Mouse (Mus musculus): ENCODE data around the gene Cdk15. TPM values are rescaled to one million over a fixed set of nuclear protein-coding genes. Genes with fewer than 3 reads are reported as not detected.

Gene Cdk15
- total and polyA plus RNA-seq, 2 experiments from 2014 or later, result 0.14 to 1.0 TPM

- Histone ChIP-seq H3K4me2 (ENCODE audit: low read depth) (no peak overlapping the region), H3K4me3 (ENCODE audit: low read depth, low read length) (no peak overlapping the region), H3K9ac (no peak overlapping the region), H3K4me1 (ENCODE audit: insufficient read depth) (no peaks in the 10 kb centered on the region), H3K27ac (ENCODE audit: low read depth, low read length) (no peak overlapping the region), H3K27me3 (ENCODE audit: insufficient read depth, low read length) (no peaks in the 10 kb centered on the region), H3K9me3 (ENCODE audit: low read length) (no peaks in the 10 kb centered on the region), H3K36me3 (ENCODE audit: insufficient read depth) (no peaks in the 10 kb centered on the region)
- no peak for DNase-seq
- no peak for TF ChIP-seq CTCF (IDR thresholded peaks at IDR 0.05; ENCODE audit: low read depth)
- no peak for ATAC-seq
- WGBS, result 38% methylated on average over 3 of the region's 3 CpGs
Observed at GRCm38 (mm10) chr1:59272189-59272588, 15.5 kb downstream of the Cdk15 start.

- WGBS, result 90% methylated on average over 5 of the region's 5 CpGs
- no peaks in the 10 kb centered on the region for H3K4me1 ChIP-seq (ENCODE audit: insufficient read depth)
- H3K4me3 ChIP-seq (ENCODE audit: low read depth, low read length), result no peak overlapping the region
- no peaks in the 10 kb centered on the region for H3K36me3 ChIP-seq (ENCODE audit: insufficient read depth)
- no peaks in the 10 kb centered on the region for H3K9me3 ChIP-seq (ENCODE audit: low read length)
- H3K27me3 ChIP-seq (ENCODE audit: insufficient read depth, low read length), result no peaks in the 10 kb centered on the region; the same call in 1 of the 2 replicates
- no peak for ATAC-seq
- H3K27ac ChIP-seq (ENCODE audit: low read depth, low read length), result no peak overlapping the region
- no peak overlapping the region for H3K9ac ChIP-seq
- TF ChIP-seq CTCF (IDR thresholded peaks at IDR 0.05; ENCODE audit: low read depth), result no peak
- H3K4me2 ChIP-seq (ENCODE audit: low read depth), result no peak overlapping the region
- DNase-seq, result no peak
Observed at GRCm38 (mm10) chr1:59285880-59286279, 29.2 kb downstream of the Cdk15 start.

- no peak for TF ChIP-seq CTCF (IDR thresholded peaks at IDR 0.05; ENCODE audit: low read depth)
- 79% methylated on average over 13 of the region's 13 CpGs for WGBS
- Histone ChIP-seq H3K27me3 (ENCODE audit: insufficient read depth, low read length) (no peaks in the 10 kb centered on the region; the same call in 1 of the 2 replicates), H3K4me1 (ENCODE audit: insufficient read depth) (no peaks in the 10 kb centered on the region), H3K9ac (no peak overlapping the region), H3K9me3 (ENCODE audit: low read length) (no peaks in the 10 kb centered on the region), H3K27ac (ENCODE audit: low read depth, low read length) (no peak overlapping the region), H3K36me3 (ENCODE audit: insufficient read depth) (no peaks in the 10 kb centered on the region), H3K4me2 (ENCODE audit: low read depth) (no peak overlapping the region), H3K4me3 (ENCODE audit: low read depth, low read length) (no peak overlapping the region)
- no peak for ATAC-seq
- DNase-seq, result no peak
Observed at GRCm38 (mm10) chr1:59286316-59286850, 29.7 kb downstream of the Cdk15 start.

GRCm38 (mm10) chr1:59287733-59288132, 31.0 kb downstream of the Cdk15 start:
- DNase-seq, result no peak
- Histone ChIP-seq H3K36me3 (ENCODE audit: insufficient read depth) (no peaks in the 10 kb centered on the region), H3K4me3 (ENCODE audit: low read depth, low read length) (no peak overlapping the region), H3K9ac (no peak overlapping the region), H3K27me3 (ENCODE audit: insufficient read depth, low read length) (no peaks in the 10 kb centered on the region; the same call in 1 of the 2 replicates), H3K27ac (ENCODE audit: low read depth, low read length) (no peak overlapping the region), H3K4me1 (ENCODE audit: insufficient read depth) (no peaks in the 10 kb centered on the region), H3K4me2 (ENCODE audit: low read depth) (no peak overlapping the region), H3K9me3 (ENCODE audit: low read length) (no peaks in the 10 kb centered on the region)
- no peak for ATAC-seq
- no peak for TF ChIP-seq CTCF (IDR thresholded peaks at IDR 0.05; ENCODE audit: low read depth)
- 65% methylated on average over 8 of the region's 8 CpGs for WGBS

GRCm38 (mm10) chr1:59291652-59292051, 34.9 kb downstream of the Cdk15 start:
- WGBS, result 45% methylated on average over 2 of the region's 2 CpGs
- no peak overlapping the region for H3K27ac ChIP-seq (ENCODE audit: low read depth, low read length)
- no peak for DNase-seq

GRCm38 (mm10) chr1:59295769-59296168, 39.1 kb downstream of the Cdk15 start:
- H3K9me3 ChIP-seq (ENCODE audit: low read length), result no peaks in the 10 kb centered on the region
- H3K4me2 ChIP-seq (ENCODE audit: low read depth), result no peak overlapping the region
- no peak overlapping the region for H3K9ac ChIP-seq
- TF ChIP-seq CTCF (IDR thresholded peaks at IDR 0.05; ENCODE audit: low read depth), result no peak
- H3K36me3 ChIP-seq (ENCODE audit: insufficient read depth), result no peaks in the 10 kb centered on the region
- H3K4me3 ChIP-seq (ENCODE audit: low read depth, low read length), result no peak overlapping the region
- ATAC-seq (no peak), DNase-seq (no peak)
- WGBS, result 70% methylated on average over 1 of the region's 1 CpGs
- H3K27ac ChIP-seq (ENCODE audit: low read depth, low read length), result no peak overlapping the region
- H3K4me1 ChIP-seq (ENCODE audit: insufficient read depth), result no peaks in the 10 kb centered on the region
- no peaks in the 10 kb centered on the region for H3K27me3 ChIP-seq (ENCODE audit: insufficient read depth, low read length)

More at GRCm38 (mm10) chr1:59291652-59292051, 34.9 kb downstream of the Cdk15 start:
- Histone ChIP-seq H3K36me3 (ENCODE audit: insufficient read depth) (no peaks in the 10 kb centered on the region), H3K9me3 (ENCODE audit: low read length) (no peaks in the 10 kb centered on the region), H3K9ac (no peak overlapping the region), H3K4me3 (ENCODE audit: low read depth, low read length) (no peak overlapping the region), H3K4me1 (ENCODE audit: insufficient read depth) (no peaks in the 10 kb centered on the region), H3K27me3 (ENCODE audit: insufficient read depth, low read length) (no peaks in the 10 kb centered on the region), H3K4me2 (ENCODE audit: low read depth) (no peak overlapping the region)
- no peak for ATAC-seq
- TF ChIP-seq CTCF (IDR thresholded peaks at IDR 0.05; ENCODE audit: low read depth), result no peak

- no peaks in the 10 kb centered on the region for H3K4me1 ChIP-seq (ENCODE audit: insufficient read depth)
- H3K27ac ChIP-seq (ENCODE audit: low read depth, low read length), result no peak overlapping the region
- H3K9me3 ChIP-seq (ENCODE audit: low read length), result no peaks in the 10 kb centered on the region
- ATAC-seq (no peak), DNase-seq (no peak)
- no peaks in the 10 kb centered on the region for H3K36me3 ChIP-seq (ENCODE audit: insufficient read depth)
- TF ChIP-seq CTCF (IDR thresholded peaks at IDR 0.05; ENCODE audit: low read depth), result no peak
- H3K27me3 ChIP-seq (ENCODE audit: insufficient read depth, low read length), result no peaks in the 10 kb centered on the region
- H3K4me2 ChIP-seq (ENCODE audit: low read depth), result no peak overlapping the region
- no peak overlapping the region for H3K4me3 ChIP-seq (ENCODE audit: low read depth, low read length)
- no peak overlapping the region for H3K9ac ChIP-seq
- WGBS, result 82% methylated on average over 3 of the region's 3 CpGs
Observed at GRCm38 (mm10) chr1:59297167-59297566, 40.5 kb downstream of the Cdk15 start.
